Comparison of ENCODE assay signal across 12 mouse cellular contexts in genomic region chr6:145104241-145104939, GRCm38 (mm10). TPM values are rescaled to one million over a fixed set of nuclear protein-coding genes. Genes with fewer than 3 reads are reported as not detected.
A peak's percentile ranks its signal among the peaks of the same experiment; 100 is the strongest.
DNase-seq lines count a peak whose midpoint lies in the region; ATAC-seq lines count a peak whose summit lies in the region.
"Had no signal": no experiment of that assay in that cellular context is flagged by ENCODE, and none has a peak within 500 bp of the region (broad histone marks: within the 10 kb centered on the region; RNA-seq: fewer than 3 reads in every experiment).

No protein-coding gene starts in this region.

- no peaks in the 10 kb centered on the region for H3K27me3 ChIP-seq in hindbrain, embryonic 16.5 days (replicated peaks; ENCODE audit: control insufficient read depth, insufficient read depth, low read length)
- H3K27me3 ChIP-seq: stomach, embryonic 15.5 days had no signal

- ATAC-seq in CD4-positive, CD25-positive, alpha-beta regulatory T cell, adult 4 months: peak; percentile 57
- ATAC-seq in hindbrain, embryonic 16.5 days: no peak

- no peaks in the 10 kb centered on the region for H3K4me1 ChIP-seq in hindbrain, embryonic 16.5 days (ENCODE audit: control insufficient read depth, insufficient read depth, low read depth, low read length)
- H3K4me1 ChIP-seq: stomach, embryonic 15.5 days had no signal

- H3K9me3 ChIP-seq in hindbrain, embryonic 16.5 days (ENCODE audit: control insufficient read depth, low read length): peaks cover 2% of the 10 kb centered on the region; the same call in 1 of the 2 replicates
- H3K9me3 ChIP-seq: stomach, embryonic 15.5 days had no signal

- DNase-seq in heart, postnatal 4 days: peak; percentile 13
- no peak for DNase-seq in heart, adult 18-20 months
- peak; percentile 44 for DNase-seq in A20 (ENCODE audit: low read depth, low spot score)
- peak; percentile 58 for DNase-seq in induced T-regulatory cell, adult 2 months (ENCODE audit: low read depth)
- no peak for DNase-seq in ovary, adult 18-20 months (ENCODE audit: low spot score)
- DNase-seq: cerebellum, adult 8-10 months; left cerebral cortex, postnatal 4 days had no signal

- H3K36me3 ChIP-seq in hindbrain, embryonic 16.5 days (ENCODE audit: control insufficient read depth, insufficient read depth, low read length): no peaks in the 10 kb centered on the region
- H3K36me3 ChIP-seq: stomach, embryonic 15.5 days had no signal

- H3K27ac ChIP-seq in hindbrain, embryonic 16.5 days (ENCODE audit: low read depth, low read length): no peak overlapping the region
- H3K27ac ChIP-seq: hindbrain, embryonic 14.5 days; kidney, postnatal 0 days; stomach, embryonic 15.5 days had no signal

- H3K9ac ChIP-seq in hindbrain, embryonic 16.5 days (ENCODE audit: low read depth, low read length): no peak overlapping the region
- H3K9ac ChIP-seq: hindbrain, embryonic 14.5 days; stomach, embryonic 15.5 days had no signal

- no peak overlapping the region for H3K4me3 ChIP-seq in hindbrain, embryonic 16.5 days (ENCODE audit: low read length)
- H3K4me3 ChIP-seq: stomach, embryonic 15.5 days had no signal

- no peak overlapping the region for H3K4me2 ChIP-seq in hindbrain, embryonic 16.5 days (ENCODE audit: low read length)
- H3K4me2 ChIP-seq: hindbrain, embryonic 14.5 days; stomach, embryonic 15.5 days had no signal

- WGBS in hindbrain, embryonic 16.5 days: 77% methylated on average over 10 of the region's 10 CpGs

RNA-seq across cellular contexts. Expression of gene Lrmp, which starts 11.1 kb away (rescaled TPM):
- 1 to 10 TPM; 1.2 to 2.0 TPM for total RNA-seq in heart, postnatal 4 days (2021)
- 1 to 10 TPM; 1.3 to 4.2 TPM for total RNA-seq in heart, adult 18-20 months (2021)
- polyA plus RNA-seq in CD4-positive, CD25-positive, alpha-beta regulatory T cell, adult 4 months (2017; shearing (Covaris generic)): 100 to 1,000 TPM; 157 to 238 TPM
- polyA plus RNA-seq in hindbrain, embryonic 16.5 days (2015; fragmentation: Nextera tagmentation; extraction: Ambion mirVana): 0.89 and 1.0 TPM in 2 replicates

RNA-seq across cellular contexts. Expression of gene Bcat1, which starts 28.4 kb away (rescaled TPM):
- 1 to 10 TPM; 2.4 to 2.9 TPM for total RNA-seq in heart, postnatal 4 days (2021)
- total RNA-seq in heart, adult 18-20 months (2021): 1 to 10 TPM in 1 of 2 experiments, under 1 TPM in 1; 0.46 to 1.1 TPM
- 10 to 100 TPM in 1 of 2 experiments, 1 to 10 TPM in 1; 9.3 to 10.4 TPM for polyA plus RNA-seq in CD4-positive, CD25-positive, alpha-beta regulatory T cell, adult 4 months (2017; shearing (Covaris generic))
- polyA plus RNA-seq in hindbrain, embryonic 16.5 days (2015; fragmentation: Nextera tagmentation; extraction: Ambion mirVana): 110 and 116 TPM in 2 replicates

Comparison
In these comparisons a context has a peak if more than half of its experiments do, and no peak if none do; other contexts are left out.
1. DNase-seq: peak in heart, postnatal 4 days (single experiment), A20 (single experiment) and induced T-regulatory cell, adult 2 months (single experiment); none in heart, adult 18-20 months (0 of 2) and ovary, adult 18-20 months (single experiment).